Mouse (Mus musculus): ENCODE results near the gene Fgd1.

DNA sequence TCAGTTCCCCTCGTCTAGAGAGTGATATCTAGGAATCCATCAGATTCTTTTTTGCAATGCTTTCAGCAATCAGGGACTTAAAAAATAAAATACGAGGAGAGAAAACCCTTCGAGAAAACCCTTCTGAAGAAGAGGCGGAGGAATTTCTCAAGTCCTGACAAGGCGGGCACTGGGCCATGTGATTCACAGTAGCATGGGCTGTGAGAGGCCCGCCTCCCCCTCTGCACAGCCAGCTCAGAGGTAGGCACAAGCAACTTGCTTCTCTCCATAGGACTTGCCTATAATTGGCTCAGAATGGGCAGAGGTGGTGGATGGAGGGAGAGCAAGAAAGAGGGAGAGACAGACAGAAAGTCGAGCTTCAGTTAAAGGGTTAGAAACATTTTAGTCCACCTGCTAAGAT is 4.4 kb downstream of the Fgd1 start:
- TF ChIP-seq CTCF (IDR thresholded peaks at IDR 0.05; ENCODE audit: insufficient read depth, low read depth, low read length) (no peak), POLR2A (IDR thresholded peaks at IDR 0.05; ENCODE audit: insufficient read depth, low read depth, low read length) (no peak)

Data from olfactory bulb, adult 2 months (tissue).